Mouse (Mus musculus): Measurements from ENCODE around the gene Tll1.

- TF ChIP-seq ZNF384 (IDR thresholded peaks at IDR 0.05; ENCODE audit: low read depth, low read length) = no peak
- no peak for TF ChIP-seq MAFK (IDR thresholded peaks at IDR 0.05; ENCODE audit: insufficient read depth, low read depth, low read length)
- no peak for TF ChIP-seq CHD2 (IDR thresholded peaks at IDR 0.05; ENCODE audit: low read depth, low read length)
Observed at GRCm38 (mm10) chr8:64107190-64107589, 98.9 kb downstream of the Tll1 start.
